Mouse (Mus musculus) CH12.LX (cell line): ENCODE results near the gene Ttyh3.
A peak's percentile ranks its signal among the peaks of the same experiment; 100 is the strongest.

ENCODE experiments used
- CHD2 ChIP-seq: IDR thresholded peaks from 2 replicates; pipeline ENCODE4 v1.6.1; 2011; ENCODE audit warnings: low read length, improper control_type of control experiment
- CTCF ChIP-seq, 2 experiments: IDR thresholded peaks in 1 of 2; conservative IDR thresholded peaks in 1 of 2; 2 replicates each; pipeline ENCODE4 v1.5.1; 2011 to 2012; ENCODE audit warnings: low read depth in 2 of 2, low read length in 2 of 2, improper control_type of control experiment in 1 of 2, inconsistent platforms in 1 of 2, mild to moderate bottlenecking in 1 of 2, moderate library complexity in 1 of 2
- EP300 ChIP-seq: IDR thresholded peaks from 2 replicates; pipeline ENCODE4 v1.6.1; 2011; ENCODE audit warnings: low read length, improper control_type of control experiment
- HCFC1 ChIP-seq: IDR thresholded peaks from 2 replicates; pipeline ENCODE4 v1.6.1; 2012; ENCODE audit warnings: low read depth, mild to moderate bottlenecking, inconsistent platforms, low read length, improper control_type of control experiment
- KAT2A ChIP-seq: IDR thresholded peaks from 2 replicates; pipeline ENCODE4 v1.6.1; 2012; ENCODE audit warnings: low read length, improper control_type of control experiment, inconsistent platforms; ENCODE audit not compliant: insufficient replicate concordance
- MAX ChIP-seq: IDR thresholded peaks from 2 replicates; pipeline ENCODE4 v1.6.1; 2011; ENCODE audit warnings: low read length, improper control_type of control experiment
- MEF2A ChIP-seq: IDR thresholded peaks from 2 replicates; pipeline ENCODE4 v1.6.1; 2014; ENCODE audit warnings: low read depth, mild to moderate bottlenecking, inconsistent platforms, low read length, improper control_type of control experiment, borderline replicate concordance
- NELFE ChIP-seq: IDR thresholded peaks from 2 replicates; pipeline ENCODE4 v1.6.1; 2011; ENCODE audit warnings: low read depth, low read length, improper control_type of control experiment
- POLR2A ChIP-seq: IDR thresholded peaks from 2 replicates; pipeline ENCODE4 v1.6.1; 2011; ENCODE audit warnings: low read depth, mild to moderate bottlenecking, improper control_type of control experiment, low read length
- POLR2AphosphoS2 ChIP-seq: IDR thresholded peaks from 2 replicates; pipeline ENCODE4 v1.6.1; 2011; ENCODE audit warnings: low read depth, low read length, improper control_type of control experiment
- RAD21 ChIP-seq: IDR thresholded peaks from 2 replicates; pipeline ENCODE4 v1.6.1; 2011; ENCODE audit warnings: low read depth, mild to moderate bottlenecking, low read length, improper control_type of control experiment, moderate library complexity
- RCOR1 ChIP-seq: conservative IDR thresholded peaks from 2 replicates; pipeline ENCODE4 v1.6.1; 2012; ENCODE audit warnings: low read depth, mild to moderate bottlenecking, inconsistent platforms, low read length, improper control_type of control experiment
- SMC3 ChIP-seq: IDR thresholded peaks from 2 replicates; pipeline ENCODE4 v1.6.1; 2011; ENCODE audit warnings: low read depth, low read length, improper control_type of control experiment
- ZNF384 ChIP-seq: IDR thresholded peaks from 2 replicates; pipeline ENCODE4 v1.6.1; 2012; ENCODE audit warnings: low read depth, low read length, improper control_type of control experiment, inconsistent platforms

GRCm38 (mm10) chr5:140649101-140649667 is 353 bp upstream of the Ttyh3 start:
- TF ChIP-seq ZNF384 (no peak), CTCF (conservative IDR thresholded peaks at IDR 0.05 in 1 of 2, IDR thresholded peaks at IDR 0.05 in 1 of 2; ENCODE audit: low read depth in 2 of 2, low read length in 2 of 2) (no peak), POLR2A (0 out of 2 replicates have a peak, but pooled peaks have one; percentile 36), RCOR1 (no peak), MAX (peak; percentile 61; the same call in 1 of the 2 replicates), RAD21 (no peak), EP300 (no peak), CHD2 (no peak), SMC3 (no peak), HCFC1 (no peak; the same call in 1 of the 2 replicates), MEF2A (no peak), NELFE (no peak), POLR2AphosphoS2 (no peak), KAT2A (no peak)
